Mouse (Mus musculus): ENCODE data around the gene 4930432K21Rik. TPM values are rescaled to one million over a fixed set of nuclear protein-coding genes. Genes with fewer than 3 reads are reported as not detected.

Gene 4930432K21Rik
- polyA plus RNA-seq, 1 experiment from 2014 or later = 0.83 TPM

DNA sequence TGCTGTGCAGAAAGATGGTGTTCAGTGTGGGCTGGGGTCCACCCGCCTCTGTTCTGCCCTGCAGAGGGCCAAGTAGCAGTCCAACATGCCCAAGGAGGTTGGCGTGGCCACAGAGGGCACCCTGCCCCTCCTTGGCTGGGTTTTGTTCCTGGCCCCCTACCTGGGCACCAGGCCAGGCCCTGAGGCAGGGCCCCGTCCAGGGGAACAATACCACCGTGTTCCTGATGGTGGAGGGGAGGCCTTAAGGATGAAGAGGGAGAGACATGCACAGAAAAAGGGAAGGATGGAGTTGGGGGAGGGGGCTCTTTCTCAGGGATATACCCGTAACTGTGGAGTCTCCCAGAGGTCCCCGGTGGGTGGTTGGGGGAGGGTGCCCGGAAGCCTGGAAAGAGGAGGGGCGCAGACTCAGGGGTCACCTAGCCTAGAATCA lies 52.3 kb downstream of the 4930432K21Rik start:
- peaks cover 45% of the 10 kb centered on the region for H3K4me1 ChIP-seq (ENCODE audit: control insufficient read depth, insufficient read depth, low read length)
- H3K9ac ChIP-seq (ENCODE audit: low read length) = peak overlapping the region; percentile 70; the same call in 1 of the 2 replicates
- peak overlapping the region; percentile 43; the same call in 1 of the 2 replicates for H3K4me3 ChIP-seq (ENCODE audit: low read depth, low read length)
- H3K27me3 ChIP-seq (ENCODE audit: control insufficient read depth, insufficient read depth, low read length) = peaks cover 6% of the 10 kb centered on the region; the same call in 1 of the 2 replicates
- no peaks in the 10 kb centered on the region for H3K9me3 ChIP-seq (ENCODE audit: control insufficient read depth, low read length)
- H3K27ac ChIP-seq (ENCODE audit: low read depth, low read length) = no peak overlapping the region
- no peak for ATAC-seq (ENCODE audit: low FRiP score)
- WGBS = 33% methylated on average over 8 of the region's 8 CpGs
- peak; percentile 90 for DNase-seq (ENCODE audit: low spot score, missing footprints)
- no peaks in the 10 kb centered on the region for H3K36me3 ChIP-seq (ENCODE audit: control insufficient read depth, insufficient read depth, low read length)
- peak overlapping the region; percentile 83 for H3K4me2 ChIP-seq

- Histone ChIP-seq H3K4me3 (ENCODE audit: low read depth, low read length) (peak overlapping the region; percentile 43), H3K9ac (ENCODE audit: low read length) (peak overlapping the region; percentile 70), H3K9me3 (ENCODE audit: control insufficient read depth, low read length) (no peaks in the 10 kb centered on the region), H3K4me1 (ENCODE audit: control insufficient read depth, insufficient read depth, low read length) (peaks cover 45% of the 10 kb centered on the region), H3K27ac (ENCODE audit: low read depth, low read length) (no peak overlapping the region), H3K4me2 (peak overlapping the region; percentile 83), H3K36me3 (ENCODE audit: control insufficient read depth, insufficient read depth, low read length) (no peaks in the 10 kb centered on the region), H3K27me3 (ENCODE audit: control insufficient read depth, insufficient read depth, low read length) (peaks cover 6% of the 10 kb centered on the region; the same call in 1 of the 2 replicates)
- DNase-seq (ENCODE audit: low spot score, missing footprints) (peak; percentile 91), ATAC-seq (ENCODE audit: low FRiP score) (no peak)
- 5% methylated on average over 65 of the region's 70 CpGs for WGBS
These were observed 53.1 kb downstream of the 4930432K21Rik start for GRCm38 (mm10) chr8:84200652-84201544.

- H3K9me3 ChIP-seq (ENCODE audit: control insufficient read depth, low read length) = no peaks in the 10 kb centered on the region
- H3K9ac ChIP-seq (ENCODE audit: low read length) = peak overlapping the region; percentile 70
- H3K27ac ChIP-seq (ENCODE audit: low read depth, low read length) = no peak overlapping the region
- WGBS = 69% methylated on average over 15 of the region's 15 CpGs
- ATAC-seq (ENCODE audit: low FRiP score) (no peak), DNase-seq (ENCODE audit: low spot score, missing footprints) (no peak)
- H3K4me3 ChIP-seq (ENCODE audit: low read depth, low read length) = peak overlapping the region; percentile 43
- H3K27me3 ChIP-seq (ENCODE audit: control insufficient read depth, insufficient read depth, low read length) = peaks cover 6% of the 10 kb centered on the region; the same call in 1 of the 2 replicates
- H3K36me3 ChIP-seq (ENCODE audit: control insufficient read depth, insufficient read depth, low read length) = no peaks in the 10 kb centered on the region
- peak overlapping the region; percentile 83 for H3K4me2 ChIP-seq
- peaks cover 45% of the 10 kb centered on the region for H3K4me1 ChIP-seq (ENCODE audit: control insufficient read depth, insufficient read depth, low read length)
These were observed 53.9 kb downstream of the 4930432K21Rik start for GRCm38 (mm10) chr8:84201545-84202245.

GRCm38 (mm10) chr8:84202466-84202865 lies 54.6 kb downstream of the 4930432K21Rik start:
- Histone ChIP-seq H3K9ac (ENCODE audit: low read length) (no peak overlapping the region), H3K36me3 (ENCODE audit: control insufficient read depth, insufficient read depth, low read length) (no peaks in the 10 kb centered on the region), H3K27me3 (ENCODE audit: control insufficient read depth, insufficient read depth, low read length) (peaks cover 6% of the 10 kb centered on the region; the same call in 1 of the 2 replicates), H3K4me2 (no peak overlapping the region), H3K27ac (ENCODE audit: low read depth, low read length) (no peak overlapping the region), H3K4me1 (ENCODE audit: control insufficient read depth, insufficient read depth, low read length) (peaks cover 45% of the 10 kb centered on the region), H3K4me3 (ENCODE audit: low read depth, low read length) (no peak overlapping the region), H3K9me3 (ENCODE audit: control insufficient read depth, low read length) (no peaks in the 10 kb centered on the region)
- ATAC-seq (ENCODE audit: low FRiP score) (no peak), DNase-seq (ENCODE audit: low spot score, missing footprints) (no peak)
- WGBS = 95% methylated on average over 9 of the region's 9 CpGs

DNA sequence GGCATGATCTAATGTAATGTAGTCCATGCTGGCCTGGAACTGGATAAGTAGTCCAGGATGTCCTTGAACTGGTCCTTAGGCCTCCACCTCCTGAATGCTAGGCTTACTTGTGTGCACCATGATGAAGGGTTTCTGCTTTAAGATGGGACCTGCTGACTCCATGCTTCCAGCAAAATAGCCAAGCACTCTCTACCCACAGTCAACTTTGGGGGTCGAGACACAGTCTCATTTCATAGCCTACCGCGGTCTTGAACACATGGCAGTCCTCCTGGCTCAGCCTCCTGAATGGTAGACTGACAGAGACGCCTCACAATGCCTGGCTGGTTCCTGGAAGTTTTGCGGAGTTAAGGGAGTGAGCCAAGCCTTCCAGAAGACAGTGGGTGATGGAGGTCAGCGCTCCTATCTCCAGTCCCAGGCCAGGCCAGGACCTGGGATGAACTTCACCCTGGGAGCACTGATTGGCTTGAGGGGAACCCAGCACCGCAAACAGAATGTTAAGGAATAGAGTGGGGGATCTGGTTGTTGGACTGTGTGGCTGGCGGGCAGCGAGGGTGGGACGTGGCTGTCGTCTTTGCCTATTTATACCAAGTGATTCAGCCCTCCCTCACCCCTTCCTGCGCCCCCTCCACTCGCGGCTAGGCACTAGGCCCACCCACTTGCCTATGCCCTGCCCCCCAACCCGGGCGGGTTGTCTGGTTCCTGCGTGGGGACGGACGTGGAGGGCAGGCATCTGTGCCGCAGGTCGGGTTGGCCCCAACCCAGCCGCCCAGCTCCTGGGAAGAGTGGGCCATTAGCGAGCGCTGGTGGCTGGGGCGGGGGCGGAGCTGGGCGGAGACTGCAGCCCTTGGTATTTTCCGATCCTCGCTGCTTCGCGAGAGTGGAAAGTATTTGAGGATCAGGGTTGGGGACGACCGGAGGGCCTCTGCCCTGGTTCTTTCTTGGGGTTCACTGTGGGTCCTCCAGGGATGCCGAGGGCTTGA lies 55.4 kb downstream of the 4930432K21Rik start:
- peak overlapping the region; percentile 57 for H3K4me2 ChIP-seq
- peaks cover 6% of the 10 kb centered on the region; the same call in 1 of the 2 replicates for H3K27me3 ChIP-seq (ENCODE audit: control insufficient read depth, insufficient read depth, low read length)
- no peaks in the 10 kb centered on the region for H3K36me3 ChIP-seq (ENCODE audit: control insufficient read depth, insufficient read depth, low read length)
- peak; percentile 94 for DNase-seq (ENCODE audit: low spot score, missing footprints)
- 12% methylated on average over 34 of the region's 34 CpGs for WGBS
- peaks cover 40% of the 10 kb centered on the region for H3K4me1 ChIP-seq (ENCODE audit: control insufficient read depth, insufficient read depth, low read length)
- H3K9me3 ChIP-seq (ENCODE audit: control insufficient read depth, low read length) = no peaks in the 10 kb centered on the region
- peak; percentile 19; the same call in 1 of the 2 replicates for ATAC-seq (ENCODE audit: low FRiP score)
- H3K9ac ChIP-seq (ENCODE audit: low read length) = peak overlapping the region; percentile 51
- peak overlapping the region; percentile 7; the same call in 1 of the 2 replicates for H3K27ac ChIP-seq (ENCODE audit: low read depth, low read length)
- peak overlapping the region; percentile 26 for H3K4me3 ChIP-seq (ENCODE audit: low read depth, low read length)

DNA sequence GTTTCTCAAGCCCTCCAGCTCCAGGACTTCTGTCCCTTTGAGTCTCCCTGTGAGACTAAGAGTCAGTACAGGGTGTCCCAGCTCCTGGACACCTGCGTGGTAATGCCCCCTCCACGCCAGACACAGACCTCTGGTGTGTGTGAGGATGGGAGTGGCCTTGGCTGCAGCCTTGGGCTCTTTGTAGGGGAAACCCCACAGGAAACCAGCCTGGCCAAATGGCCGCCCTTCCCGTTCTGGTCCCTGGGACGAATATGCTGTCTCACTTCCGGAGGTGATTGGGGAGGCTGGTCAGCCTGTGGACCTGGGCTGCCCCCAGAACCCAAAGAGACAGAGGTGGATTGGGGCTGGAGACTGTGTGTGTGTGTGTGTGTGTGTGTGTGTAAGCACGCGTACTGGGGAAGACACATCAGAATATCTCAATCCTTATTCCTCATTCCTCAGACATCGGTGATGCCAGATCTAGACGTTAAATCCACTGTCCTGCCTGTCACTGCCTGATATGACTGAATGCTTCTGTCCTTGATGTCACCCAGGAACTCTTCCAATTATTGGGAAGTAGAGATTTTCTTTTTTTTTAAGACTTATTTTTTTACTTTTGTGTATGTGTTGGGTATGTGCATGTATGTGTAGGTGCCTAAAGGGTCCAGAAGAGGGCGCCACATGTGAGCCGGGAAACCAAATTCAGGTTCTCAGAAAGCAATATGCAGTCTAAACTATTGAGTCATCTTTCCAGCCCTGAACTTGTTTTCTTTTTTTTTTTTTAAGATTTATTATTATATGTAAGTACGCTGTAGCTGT lies 56.3 kb downstream of the 4930432K21Rik start:
- peak; percentile 92 for DNase-seq (ENCODE audit: low spot score, missing footprints)

DNA sequence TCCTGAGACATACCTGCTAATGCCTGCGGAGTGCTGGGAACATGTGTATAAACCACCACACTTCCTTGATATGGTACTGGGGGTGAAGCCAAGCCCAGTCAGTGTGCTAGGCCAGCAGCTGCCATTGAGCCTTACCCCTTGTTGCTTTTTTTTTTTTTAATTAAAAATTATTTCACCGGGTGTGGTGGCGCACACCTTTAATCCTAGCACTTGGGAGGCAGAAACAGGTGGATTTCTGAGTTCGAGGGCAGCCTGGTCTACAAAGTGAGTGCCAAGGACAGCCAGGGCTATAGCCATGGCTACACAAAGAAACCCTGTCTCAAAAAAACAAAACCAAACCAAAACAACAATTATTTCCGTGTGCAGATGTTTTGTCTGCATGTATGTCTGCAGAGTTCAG lies 57.2 kb downstream of the 4930432K21Rik start:
- H3K4me3 ChIP-seq (ENCODE audit: low read depth, low read length) = no peak overlapping the region
- H3K27ac ChIP-seq (ENCODE audit: low read depth, low read length) = no peak overlapping the region
- no peaks in the 10 kb centered on the region for H3K9me3 ChIP-seq (ENCODE audit: control insufficient read depth, low read length)
- H3K36me3 ChIP-seq (ENCODE audit: control insufficient read depth, insufficient read depth, low read length) = no peaks in the 10 kb centered on the region
- peak; percentile 45 for DNase-seq (ENCODE audit: low spot score, missing footprints)
- no peak overlapping the region for H3K9ac ChIP-seq (ENCODE audit: low read length)
- H3K27me3 ChIP-seq (ENCODE audit: control insufficient read depth, insufficient read depth, low read length) = peaks cover 6% of the 10 kb centered on the region; the same call in 1 of the 2 replicates
- no peak for ATAC-seq (ENCODE audit: low FRiP score)
- 96% methylated on average over 5 of the region's 5 CpGs for WGBS
- peaks cover 26% of the 10 kb centered on the region for H3K4me1 ChIP-seq (ENCODE audit: control insufficient read depth, insufficient read depth, low read length)
- no peak overlapping the region for H3K4me2 ChIP-seq

More for the DNA sequence above, 56.3 kb downstream of the 4930432K21Rik start:
- ATAC-seq (ENCODE audit: low FRiP score) = no peak
- Histone ChIP-seq H3K27ac (ENCODE audit: low read depth, low read length) (peak overlapping the region; percentile 7; the same call in 1 of the 2 replicates), H3K4me3 (ENCODE audit: low read depth, low read length) (peak overlapping the region; percentile 26; the same call in 1 of the 2 replicates), H3K9me3 (ENCODE audit: control insufficient read depth, low read length) (no peaks in the 10 kb centered on the region), H3K36me3 (ENCODE audit: control insufficient read depth, insufficient read depth, low read length) (no peaks in the 10 kb centered on the region), H3K4me1 (ENCODE audit: control insufficient read depth, insufficient read depth, low read length) (peaks cover 31% of the 10 kb centered on the region), H3K27me3 (ENCODE audit: control insufficient read depth, insufficient read depth, low read length) (peaks cover 6% of the 10 kb centered on the region; the same call in 1 of the 2 replicates), H3K9ac (ENCODE audit: low read length) (peak overlapping the region; percentile 51), H3K4me2 (peak overlapping the region; percentile 57)
- WGBS = 60% methylated on average over 13 of the region's 13 CpGs

All from midbrain, embryonic 11.5 days (tissue).